Mouse (Mus musculus): Measurements from ENCODE around the gene Nid2.

Gene Nid2

DNA sequence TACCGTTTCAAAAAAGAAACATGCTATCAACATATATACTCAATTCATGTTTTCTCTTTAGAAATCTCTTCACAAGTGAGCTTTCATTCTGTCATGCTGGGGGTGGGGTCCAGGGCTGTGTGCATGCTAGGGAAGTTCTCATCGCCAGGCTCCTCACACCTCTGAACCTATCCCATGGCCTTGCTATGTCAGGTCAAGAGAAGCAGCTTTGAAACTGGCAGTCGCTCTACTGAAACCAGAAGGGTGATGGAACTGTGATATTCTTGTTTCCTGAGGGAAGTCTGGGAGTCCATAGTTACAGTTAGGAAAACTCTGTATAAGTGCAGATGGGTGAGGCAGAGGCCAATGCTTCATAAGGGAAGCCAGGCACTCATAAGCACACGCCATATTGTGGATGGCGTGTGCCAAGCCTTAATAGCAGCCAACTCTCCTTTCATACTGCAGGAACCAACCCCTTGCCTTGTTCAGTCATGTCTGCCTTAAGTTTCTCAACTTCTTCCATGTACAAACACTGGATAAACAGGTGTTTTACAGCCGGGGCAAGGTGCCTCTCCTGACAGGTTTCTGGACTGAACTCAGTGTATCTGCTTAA lies 10.8 kb upstream of the Nid2 start:
- in situ Hi-C loops (cut with MboI, MseI) = no loop called here

DNA sequence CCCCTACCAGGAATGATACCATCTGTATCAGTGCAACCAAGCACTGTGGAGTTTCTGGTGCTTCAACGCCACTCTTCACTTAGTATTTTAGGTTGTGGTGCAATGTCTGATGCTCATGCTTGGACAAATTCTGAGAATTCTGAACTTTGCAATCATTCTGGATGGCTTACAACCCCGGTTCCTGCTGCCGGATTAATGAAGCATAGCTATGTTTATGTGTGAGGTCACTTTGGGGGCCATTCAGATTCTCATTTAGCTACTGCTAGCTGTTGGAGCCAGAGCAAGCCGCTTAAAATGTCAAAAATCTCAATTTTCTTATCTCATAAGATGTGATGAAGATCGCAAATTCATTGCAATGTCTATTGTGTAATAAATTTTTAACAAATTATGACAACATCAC lies 6.2 kb upstream of the Nid2 start:
- in situ Hi-C loops (cut with MboI, MseI) = no loop called here

- in situ Hi-C loops (cut with MboI, MseI) = no loop called here
Observed at GRCm38 (mm10) chr14:19746232-19746631, 4.8 kb upstream of the Nid2 start.

GRCm38 (mm10) chr14:19746731-19747130 lies 4.3 kb upstream of the Nid2 start:
- in situ Hi-C loops (cut with MboI, MseI) = no loop called here

DNA sequence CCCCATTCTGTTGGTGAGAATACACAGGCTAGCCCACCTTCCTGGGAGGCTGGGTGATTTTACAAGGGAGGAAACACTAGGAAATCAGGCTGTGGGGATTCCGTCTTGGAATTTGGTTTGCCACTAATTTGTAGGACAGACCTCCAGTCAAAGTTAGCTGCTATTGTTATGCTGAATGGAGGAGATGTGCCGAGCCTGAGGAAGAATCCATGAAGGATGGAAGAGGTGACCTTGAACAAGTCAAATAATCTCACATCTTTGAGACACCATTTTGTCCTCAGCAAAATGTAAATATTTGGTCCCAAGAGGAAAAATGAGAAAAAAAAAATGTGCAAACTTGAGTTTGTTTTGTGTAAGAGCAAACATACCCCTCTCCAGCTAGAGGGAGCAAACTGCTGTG lies 1.3 kb upstream of the Nid2 start:
- in situ Hi-C loops (cut with MboI, MseI) = no loop called here

DNA sequence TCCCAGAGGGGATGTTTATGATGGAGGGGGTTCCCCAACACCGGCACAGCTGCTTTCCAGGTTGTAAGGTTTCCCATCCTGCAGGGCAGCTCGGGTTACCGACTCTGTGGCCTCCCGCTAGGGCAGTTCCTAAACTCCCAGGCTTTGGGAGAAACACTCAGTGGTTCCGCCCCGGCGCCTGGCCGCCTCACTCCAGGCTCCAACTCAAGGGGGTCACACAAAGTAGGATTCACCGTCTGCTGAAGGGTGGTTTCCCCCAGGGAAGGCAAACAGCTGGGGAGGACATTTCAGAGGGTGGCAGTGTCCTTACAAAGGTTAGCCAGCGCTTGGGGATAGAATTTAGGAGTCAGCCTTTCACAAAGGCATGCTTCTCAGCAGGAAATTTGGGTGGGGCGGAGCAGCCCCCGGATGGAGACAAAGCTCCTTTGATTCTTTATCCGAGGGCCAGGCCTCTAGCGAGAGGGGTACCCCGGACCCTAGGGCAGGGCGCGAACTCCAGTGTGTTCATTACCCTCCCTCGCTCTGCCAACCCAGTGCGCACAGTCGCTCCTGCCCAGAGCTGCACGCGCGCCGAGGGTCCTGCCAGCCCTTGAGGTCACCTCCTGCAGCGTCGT lies 547 bp upstream of the Nid2 start:
- in situ Hi-C loops (cut with MboI, MseI) = no loop called here

DNA sequence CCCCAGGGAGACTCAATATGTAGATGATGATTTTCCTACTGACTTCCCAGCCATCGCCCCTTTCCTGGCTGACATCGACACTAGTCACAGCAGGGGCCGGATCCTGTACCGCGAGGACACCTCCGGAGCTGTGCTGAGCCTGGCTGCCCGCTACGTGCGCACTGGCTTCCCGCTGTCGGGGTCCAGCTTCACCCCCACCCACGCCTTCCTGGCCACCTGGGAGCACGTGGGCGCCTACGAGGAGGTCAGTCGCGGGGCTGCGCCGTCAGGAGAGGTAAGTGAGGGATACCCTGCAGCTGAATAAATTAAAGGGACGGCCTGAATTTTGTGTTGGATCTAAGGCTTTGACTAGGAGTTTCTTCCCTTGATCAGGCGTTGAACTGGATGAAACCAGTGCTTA lies 1.2 kb downstream of the Nid2 start:
- in situ Hi-C loops (cut with MboI, MseI) = no loop called here

DNA sequence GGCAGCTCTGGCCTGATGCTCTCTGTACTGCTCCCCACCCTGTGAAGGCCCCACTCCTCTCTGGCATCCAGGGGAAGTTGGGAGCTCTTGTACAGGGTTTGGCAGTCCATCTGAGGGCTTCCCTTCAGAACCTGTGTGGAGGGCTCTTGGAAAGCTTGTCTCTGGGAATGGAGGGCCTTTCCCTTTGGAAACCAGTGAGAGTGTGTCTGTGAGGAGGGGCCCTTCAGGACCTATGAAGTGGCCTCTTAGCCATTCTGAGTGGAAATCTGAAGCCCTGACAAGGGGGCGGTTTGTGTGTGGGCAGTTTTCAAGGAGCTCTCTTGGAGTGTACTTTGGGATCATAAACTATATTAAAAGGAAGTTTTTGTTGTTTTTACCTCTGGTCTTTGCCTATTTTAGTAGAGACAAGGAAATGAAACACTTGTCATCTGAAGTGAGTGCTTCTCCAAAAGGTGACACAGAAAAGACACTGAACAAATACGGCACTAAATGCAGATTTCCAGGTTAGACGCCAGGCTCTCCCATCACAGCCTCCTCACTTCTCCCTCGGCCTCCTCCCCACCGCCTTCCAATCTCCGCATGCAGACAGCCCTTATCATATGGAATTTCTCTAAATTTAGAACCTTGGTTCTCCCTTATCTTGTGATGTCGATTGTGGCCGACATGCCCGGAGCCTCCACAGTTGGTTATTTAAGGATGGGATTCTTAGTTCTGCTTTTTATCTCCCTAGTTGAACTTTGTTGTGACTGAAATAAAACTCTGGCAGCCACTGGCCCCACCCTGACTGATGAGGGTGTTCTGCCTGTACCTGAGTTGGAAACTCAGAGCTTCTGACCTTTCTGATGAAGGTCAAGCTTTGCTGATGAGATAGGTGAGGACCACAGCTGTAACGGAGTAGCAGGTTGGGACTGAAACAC lies 8.5 kb downstream of the Nid2 start:
- in situ Hi-C loops (cut with MboI, MseI) = no loop called here

- in situ Hi-C loops (cut with MboI, MseI) = no loop called here
Observed at GRCm38 (mm10) chr14:19760721-19761120, 9.7 kb downstream of the Nid2 start.

DNA sequence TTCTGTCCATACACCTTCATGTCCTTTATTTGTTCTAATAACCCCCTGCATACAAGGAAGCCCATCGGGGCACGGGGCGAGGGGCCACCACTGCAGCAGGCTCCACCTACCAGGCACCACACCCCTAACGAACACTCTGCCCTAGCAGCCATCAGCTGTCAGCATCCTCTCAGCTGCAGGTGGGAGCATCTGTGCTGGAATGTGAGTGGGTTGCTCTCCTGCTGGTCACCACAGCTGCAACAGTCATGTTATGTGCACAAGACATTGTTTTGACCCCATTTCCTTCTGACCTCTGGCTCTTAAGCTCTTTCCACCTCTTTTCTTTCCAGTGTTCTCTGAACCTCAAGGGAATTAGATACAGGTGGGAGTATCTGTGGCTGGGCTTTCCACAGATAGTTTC lies 10.9 kb downstream of the Nid2 start:
- in situ Hi-C loops (cut with MboI, MseI) = no loop called here

DNA sequence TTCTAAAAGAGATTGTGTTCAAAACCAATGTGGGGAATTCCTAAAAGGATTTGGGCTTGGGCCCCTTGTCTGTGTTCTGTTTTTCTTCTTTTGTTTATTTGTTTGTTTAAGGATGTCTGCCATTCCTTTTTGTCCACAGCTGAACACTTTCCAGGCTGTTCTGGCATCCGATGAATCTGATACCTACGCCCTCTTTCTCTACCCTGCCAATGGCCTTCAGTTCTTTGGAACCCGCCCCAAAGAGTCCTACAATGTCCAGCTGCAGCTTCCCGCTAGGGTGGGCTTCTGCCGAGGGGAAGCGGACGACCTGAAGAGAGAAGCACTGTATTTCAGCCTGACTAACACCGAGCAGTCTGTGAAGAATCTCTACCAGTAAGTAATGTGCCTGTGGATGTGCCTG lies 12.5 kb downstream of the Nid2 start:
- in situ Hi-C loops (cut with MboI, MseI) = no loop called here

GRCm38 (mm10) chr14:19764331-19764730 lies 13.3 kb downstream of the Nid2 start:
- in situ Hi-C loops (cut with MboI, MseI) = no loop called here

- in situ Hi-C loops (cut with MboI, MseI) = no loop called here
Observed at GRCm38 (mm10) chr14:19765539-19766379, 14.7 kb downstream of the Nid2 start.

- in situ Hi-C loops (cut with MboI, MseI) = no loop called here
Observed at GRCm38 (mm10) chr14:19766380-19766649, 15.2 kb downstream of the Nid2 start.

DNA sequence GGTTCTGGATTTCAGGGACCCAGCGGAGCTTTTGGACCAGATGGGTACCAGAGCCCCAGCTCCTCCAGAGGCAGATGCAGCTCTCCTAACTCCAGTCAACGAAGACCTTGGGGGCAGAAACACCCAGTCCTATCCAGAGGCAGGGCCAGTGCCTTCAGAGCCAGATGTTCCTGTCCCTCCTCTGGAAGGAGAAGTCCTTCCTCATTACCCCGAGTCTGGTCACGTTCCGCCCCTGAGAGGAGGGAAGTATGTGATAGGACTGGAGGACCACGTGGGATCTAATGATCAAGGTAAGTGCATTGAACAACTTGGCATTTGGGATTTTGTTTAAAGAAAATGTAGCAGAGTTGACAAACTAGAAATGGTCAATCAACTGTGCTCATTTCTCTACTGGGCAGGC lies 17.6 kb downstream of the Nid2 start:
- in situ Hi-C loops (cut with MboI, MseI) = no loop called here

DNA sequence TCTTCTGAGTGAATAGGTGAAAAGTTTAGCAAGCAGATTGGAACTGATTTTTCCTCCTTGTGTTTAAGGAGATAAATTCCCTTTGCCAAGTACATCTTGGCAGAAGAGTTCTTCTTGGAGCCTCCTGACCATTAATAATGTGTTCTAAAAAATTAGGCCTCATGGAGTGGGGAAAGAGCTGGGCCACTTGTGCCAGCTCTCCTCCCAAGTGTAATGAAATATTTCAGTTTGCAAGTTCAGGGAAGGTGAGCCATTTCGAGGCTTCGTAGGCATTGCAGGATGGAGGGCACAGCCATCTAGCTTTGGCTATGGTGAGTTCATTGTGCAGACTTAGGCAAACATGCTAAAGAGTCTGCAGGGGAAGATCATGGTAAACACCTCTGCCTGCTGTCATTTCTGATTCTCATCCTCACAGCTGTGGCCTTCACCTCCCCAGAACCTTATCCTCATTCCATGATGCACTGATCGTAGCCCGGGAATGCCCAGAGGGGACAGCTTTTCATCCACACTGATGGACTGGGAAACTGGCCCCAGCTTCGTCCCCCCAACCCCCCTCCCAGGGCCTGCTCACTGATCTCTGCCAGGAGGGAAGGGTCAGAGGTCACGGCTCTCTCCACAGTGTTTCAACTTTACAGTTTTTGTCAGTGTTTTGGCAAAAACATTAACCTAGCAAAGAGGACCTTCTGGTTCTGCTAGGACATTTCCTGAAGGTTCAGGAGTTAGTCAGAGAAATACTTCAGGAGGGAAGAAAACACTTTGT lies 18.6 kb downstream of the Nid2 start:
- in situ Hi-C loops (cut with MboI, MseI) = no loop called here

DNA sequence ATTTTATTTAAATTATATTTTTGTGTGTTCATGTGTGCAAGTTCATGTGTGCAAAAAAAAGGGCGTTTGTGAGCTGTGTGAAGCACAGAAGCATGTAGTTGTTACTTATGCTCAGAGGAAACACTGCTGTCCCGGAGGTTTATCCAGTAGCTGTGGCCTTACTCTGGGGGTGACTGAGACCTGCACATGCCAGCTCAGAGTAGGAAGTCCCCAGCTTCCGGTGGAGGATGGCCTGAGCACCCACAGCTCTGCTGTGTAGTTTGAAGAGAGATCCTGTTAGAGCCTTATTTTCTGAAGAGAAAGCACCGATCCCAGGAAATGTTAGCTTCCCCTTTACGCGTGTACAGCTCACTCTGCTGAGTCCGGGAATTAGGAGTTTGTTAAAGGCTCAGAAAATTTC lies 20.1 kb downstream of the Nid2 start:
- in situ Hi-C loops (cut with MboI, MseI) = no loop called here

GRCm38 (mm10) chr14:19774036-19774628 lies 23.1 kb downstream of the Nid2 start:
- in situ Hi-C loops (cut with MboI, MseI) = no loop called here

DNA sequence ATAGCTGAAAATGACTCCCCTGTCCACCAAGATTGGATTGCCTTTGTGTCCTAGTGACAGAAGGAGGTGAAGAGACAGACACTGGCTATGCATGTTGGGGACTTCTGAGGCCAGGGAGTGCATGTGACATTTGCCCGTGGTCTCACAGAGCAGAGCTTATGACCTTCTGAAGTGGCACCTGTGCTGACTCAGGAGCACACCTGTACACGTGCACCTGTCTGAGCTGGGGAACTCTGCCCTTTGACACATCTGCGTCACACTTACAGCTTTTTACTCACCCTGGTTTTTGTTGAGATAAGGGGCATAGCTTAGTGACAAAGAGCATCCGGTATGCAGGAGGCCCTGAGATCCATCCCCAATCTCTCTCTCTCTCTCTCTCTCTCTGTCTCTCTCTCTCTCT lies 24.4 kb downstream of the Nid2 start:
- in situ Hi-C loops (cut with MboI, MseI) = no loop called here

GRCm38 (mm10) chr14:19776179-19776578 lies 25.1 kb downstream of the Nid2 start:
- in situ Hi-C loops (cut with MboI, MseI) = no loop called here

DNA sequence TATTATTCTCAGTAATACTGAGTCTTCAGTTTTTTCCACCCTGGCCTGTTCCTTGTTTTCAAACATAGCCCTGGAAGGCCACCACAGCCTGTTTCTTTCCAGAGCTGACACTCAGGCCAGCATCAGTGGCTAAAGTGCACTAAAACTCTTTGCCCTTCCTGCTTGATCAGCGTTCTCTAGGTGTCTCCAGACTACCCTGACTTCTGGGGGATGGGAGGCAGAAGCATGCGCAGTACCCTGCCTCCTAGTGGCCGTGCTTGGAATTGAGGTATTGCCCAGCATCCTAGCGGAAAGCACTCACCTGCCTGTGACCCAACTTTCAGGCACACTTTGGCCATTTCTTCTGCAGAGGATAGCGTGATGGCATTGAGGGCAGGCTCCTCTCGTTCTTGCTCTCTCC lies 25.8 kb downstream of the Nid2 start:
- in situ Hi-C loops (cut with MboI, MseI) = no loop called here

Measured in T-helper 2 cell (primary cell).